14 mouse cellular contexts compared by ENCODE assay signal in genomic region chr14:102906286-102906685, GRCm38 (mm10).
DNase-seq lines count a peak whose midpoint lies in the region; ATAC-seq and TF ChIP-seq lines count a peak whose summit lies in the region.
"Had no signal": no experiment of that assay in that cellular context is flagged by ENCODE, and none has a peak within 500 bp of the region (broad histone marks: within the 10 kb centered on the region; RNA-seq: fewer than 3 reads in every experiment).

No protein-coding gene starts in this region.

- no peak for TF ChIP-seq CTCF in thymus, adult 2 months (IDR thresholded peaks at IDR 0.05; ENCODE audit: borderline replicate concordance, control insufficient read depth, extremely low read depth, insufficient read depth, low read length, poor library complexity)
- no peak for TF ChIP-seq CTCF in gastrocnemius, adult 2 months (IDR thresholded peaks at IDR 0.05)

- H3K9ac ChIP-seq in liver, embryonic 15.5 days = no peak overlapping the region
- H3K9ac ChIP-seq in liver, embryonic 12.5 days = no peak overlapping the region
- H3K9ac ChIP-seq: heart, embryonic 12.5 days; lung, embryonic 14.5 days; neural tube, embryonic 13.5 days had no signal

- DNase-seq in heart, adult 11 months = peak; percentile 95
- DNase-seq in heart, adult 9 months (ENCODE audit: low spot score in 2 of 2) = no peak
- DNase-seq in thymus, adult 2 months = peak; percentile 49
- DNase-seq in retina, postnatal 1 day = no peak
- DNase-seq in gastrocnemius, adult 2 months = no peak
- DNase-seq: lung, embryonic 14.5 days; midbrain, embryonic 14.5 days had no signal

- no peaks in the 10 kb centered on the region for H3K9me3 ChIP-seq in liver, embryonic 15.5 days (replicated peaks)
- no peaks in the 10 kb centered on the region for H3K9me3 ChIP-seq in liver, embryonic 12.5 days (replicated peaks)
- H3K9me3 ChIP-seq: heart, embryonic 12.5 days; neural tube, embryonic 13.5 days had no signal

- ATAC-seq in liver, embryonic 15.5 days (ENCODE audit: insufficient read depth) = 0 out of 2 replicates have a peak, but pooled peaks have one; percentile 49
- ATAC-seq in liver, embryonic 12.5 days = no peak
- peak; percentile 43 for ATAC-seq in granulocyte monocyte progenitor cell, adult 5-6 weeks (replicated peaks; ENCODE audit: poor library complexity, severe bottlenecking)
- ATAC-seq: inflammation-experienced regulatory T-cells, adult 6 months had no signal

- peak overlapping the region; percentile 62 for H3K27ac ChIP-seq in liver, embryonic 15.5 days (replicated peaks)
- no peak overlapping the region for H3K27ac ChIP-seq in liver, embryonic 12.5 days
- peak overlapping the region; percentile 57 for H3K27ac ChIP-seq in thymus, adult 2 months (ENCODE audit: control insufficient read depth, insufficient read depth, low read length)
- H3K27ac ChIP-seq in gastrocnemius, adult 2 months = no peak overlapping the region
- H3K27ac ChIP-seq: neural tube, embryonic 13.5 days; stomach, postnatal 0 days had no signal

- no peak for TF ChIP-seq POLR2A in thymus, adult 2 months (IDR thresholded peaks at IDR 0.05; ENCODE audit: control insufficient read depth, extremely low read depth, insufficient read depth, low read length, poor library complexity)

- WGBS in liver, embryonic 15.5 days (ENCODE audit: insufficient replicate concordance) = 25% methylated on average over 1 of the region's 1 CpGs
- 42% methylated on average over 1 of the region's 1 CpGs for WGBS in liver, embryonic 12.5 days (ENCODE audit: insufficient replicate concordance)
- WGBS in thymus, adult 2 months = 24% methylated on average over 1 of the region's 1 CpGs

- H3K4me2 ChIP-seq in liver, embryonic 15.5 days = no peak overlapping the region
- H3K4me2 ChIP-seq in liver, embryonic 12.5 days = no peak overlapping the region
- H3K4me2 ChIP-seq: heart, embryonic 12.5 days; lung, embryonic 14.5 days; neural tube, embryonic 13.5 days had no signal

- H3K27me3 ChIP-seq in liver, embryonic 15.5 days = no peaks in the 10 kb centered on the region
- H3K27me3 ChIP-seq in liver, embryonic 12.5 days (replicated peaks) = no peaks in the 10 kb centered on the region
- H3K27me3 ChIP-seq in thymus, adult 2 months (ENCODE audit: control insufficient read depth, insufficient read depth, low read length) = no peaks in the 10 kb centered on the region
- H3K27me3 ChIP-seq: heart, embryonic 12.5 days; neural tube, embryonic 13.5 days had no signal

- no peak overlapping the region for H3K4me3 ChIP-seq in liver, embryonic 15.5 days (replicated peaks)
- no peak overlapping the region for H3K4me3 ChIP-seq in liver, embryonic 12.5 days
- no peak overlapping the region for H3K4me3 ChIP-seq in thymus, adult 2 months (ENCODE audit: control insufficient read depth, insufficient read depth, low read length)
- no peak overlapping the region for H3K4me3 ChIP-seq in gastrocnemius, adult 2 months
- H3K4me3 ChIP-seq: heart, embryonic 12.5 days; neural tube, embryonic 13.5 days had no signal

- peaks cover under 1% of the 10 kb centered on the region; the same call in 1 of the 2 replicates for H3K4me1 ChIP-seq in liver, embryonic 15.5 days (replicated peaks)
- peaks cover 3% of the 10 kb centered on the region; the same call in 1 of the 2 replicates for H3K4me1 ChIP-seq in liver, embryonic 12.5 days
- H3K4me1 ChIP-seq in thymus, adult 2 months (replicated peaks; ENCODE audit: control insufficient read depth, insufficient read depth, low read length) = peaks cover 14% of the 10 kb centered on the region

- H3K36me3 ChIP-seq in liver, embryonic 15.5 days (replicated peaks) = no peaks in the 10 kb centered on the region
- H3K36me3 ChIP-seq in liver, embryonic 12.5 days = no peaks in the 10 kb centered on the region
- no peaks in the 10 kb centered on the region for H3K36me3 ChIP-seq in thymus, adult 2 months (ENCODE audit: control insufficient read depth, insufficient read depth, low read length)
- H3K36me3 ChIP-seq: heart, embryonic 12.5 days; neural tube, embryonic 13.5 days had no signal

- intact Hi-C loops in gastrocnemius, adult 2 months (cut with DNase I) = no loop called here

Comparison
In these comparisons a context has a peak if more than half of its experiments do, and no peak if none do; other contexts are left out.
1. DNase-seq: peak in heart, adult 11 months (single experiment) and thymus, adult 2 months (single experiment); none in heart, adult 9 months (0 of 2), retina, postnatal 1 day (single experiment) and gastrocnemius, adult 2 months (single experiment).
2. H3K27ac ChIP-seq: peak in liver, embryonic 15.5 days (single experiment) and thymus, adult 2 months (single experiment); none in liver, embryonic 12.5 days (single experiment) and gastrocnemius, adult 2 months (single experiment).